Mouse (Mus musculus): ENCODE data around the gene Pear1.

- no peak for TF ChIP-seq CTCF (conservative IDR thresholded peaks at IDR 0.05; ENCODE audit: low read length)
- no peak for TF ChIP-seq POU5F1 (IDR thresholded peaks at IDR 0.05; ENCODE audit: borderline replicate concordance, low read length)
Observed at GRCm38 (mm10) chr3:87816166-87816565, 7.9 kb downstream of the Pear1 start.
